Mouse (Mus musculus) macrophage (primary cell): ENCODE measurements around the gene Ube2c. TPM values are rescaled to one million over a fixed set of nuclear protein-coding genes. Genes with fewer than 3 reads are reported as not detected.
A peak's percentile ranks its signal among the peaks of the same experiment; 100 is the strongest.

Source experiments
- H3K27ac ChIP-seq: fragments of 350-480 bp; formaldehyde crosslinking; 2 replicates; pipeline ENCODE4 v1.9.0; 2021
- H3K36me3 ChIP-seq: fragments of 350-480 bp; formaldehyde crosslinking; 2 replicates; pipeline ENCODE4 v1.9.0; 2021; ENCODE audit errors: inconsistent target
- H3K4me3 ChIP-seq: fragments of 350-480 bp; formaldehyde crosslinking; 2 replicates; pipeline ENCODE4 v1.9.0; 2021; ENCODE audit errors: inconsistent target
- H3K79me2 ChIP-seq: fragments of 350-480 bp; formaldehyde crosslinking; 2 replicates; pipeline ENCODE4 v1.9.0; 2021; ENCODE audit errors: inconsistent target
- WGBS: methylation state at CpG from one replicate; pipeline ENCODE4 v1.1.7; 2026; ENCODE audit warnings: inconsistent platforms; ENCODE audit not compliant: missing documents; 5-methylcytosine and 5-hydroxymethylcytosine counted together
- polyA plus RNA-seq: library from polyadenylated mRNA; stranded (reverse); fragments of 250-400 nt; gene quantifications from 3 replicates; pipeline ENCODE4 v1.2.4, GENCODE M21; 2018; ENCODE audit warnings: inconsistent platforms
- total RNA-seq, 78 experiments: library from RNA; depleted of rRNA; stranded (reverse); fragments of 250-400 nt; gene quantifications; 1 replicate in 9 of 78; 2 replicates in 24 of 78; 3 replicates in 43 of 78; 4 replicates in 2 of 78; pipeline ENCODE4 v1.2.4; 2018; ENCODE audit warnings: inconsistent platforms in 56 of 78

The Ube2c gene
- 1 to 10 TPM in 9 of 26 experiments, under 1 TPM in 1, not detected in 16; 0.94 to 5.8 (median 2.1) TPM for total RNA-seq (2018; cell fraction: chromatin; rRNA removed)
- total RNA-seq (2018; cell fraction: cytosol; rRNA removed): 10 to 100 TPM in 3 of 26 experiments, 1 to 10 TPM in 23; 1.0 to 15.5 (median 4.5) TPM
- total RNA-seq (2018; cell fraction: nucleus; rRNA removed): 1 to 10 TPM in 13 of 26 experiments, under 1 TPM in 6, not detected in 7; 0.57 to 4.0 (median 1.4) TPM
- 1.7 to 21.7 TPM (median 12.8 TPM) in 3 replicates for polyA plus RNA-seq

DNA sequence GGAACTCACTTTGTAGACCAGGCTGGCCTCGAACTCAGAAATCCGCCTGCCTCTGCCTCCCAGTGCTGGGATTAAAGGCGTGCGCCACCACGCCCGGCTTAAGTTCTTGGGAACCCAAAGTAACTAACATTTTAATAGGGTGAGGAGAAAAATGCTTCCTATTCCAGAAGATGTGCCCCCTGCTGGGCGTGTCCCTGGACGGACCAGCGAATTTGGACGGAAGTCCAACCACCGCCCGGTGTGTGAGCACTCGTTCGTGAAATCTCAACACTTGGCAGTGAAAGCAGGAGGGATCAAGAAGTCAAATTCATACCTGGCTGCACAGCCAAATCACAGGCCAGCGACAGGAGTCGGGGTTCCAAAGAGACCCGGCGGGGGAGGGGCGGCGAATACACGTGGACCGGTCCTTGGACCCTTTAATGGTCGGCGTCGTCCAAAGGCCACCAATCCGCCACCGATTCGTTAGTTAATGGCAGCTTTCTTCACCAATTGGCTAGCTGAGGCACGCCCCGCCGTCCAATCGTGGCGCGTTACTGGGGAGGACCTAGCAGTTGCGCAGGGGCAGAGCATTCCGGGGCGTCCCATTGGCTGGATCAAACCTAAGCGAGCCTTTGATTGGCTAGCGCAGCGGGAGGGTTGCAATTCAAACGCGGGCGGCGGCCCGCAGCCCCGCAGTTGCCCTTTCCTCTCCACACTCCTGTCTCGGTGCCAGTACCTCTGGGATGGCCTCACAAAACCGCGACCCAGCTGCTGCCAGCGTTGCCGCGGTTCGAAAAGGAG lies at the start of gene Ube2c:
Gene Ube2c (plus strand): TSS at position 641 of the 780 bp plus-strand sequence.
- Histone ChIP-seq H3K27ac (peak within 1 kb of the TSS; percentile 72), H3K79me2 (peaks cover 17% of the 10 kb centered on the region), H3K36me3 (peaks cover 32% of the 10 kb centered on the region), H3K4me3 (peak within 1 kb of the TSS; percentile 87)
- WGBS: under 1% methylated on average over 52 of the region's 53 CpGs

DNA sequence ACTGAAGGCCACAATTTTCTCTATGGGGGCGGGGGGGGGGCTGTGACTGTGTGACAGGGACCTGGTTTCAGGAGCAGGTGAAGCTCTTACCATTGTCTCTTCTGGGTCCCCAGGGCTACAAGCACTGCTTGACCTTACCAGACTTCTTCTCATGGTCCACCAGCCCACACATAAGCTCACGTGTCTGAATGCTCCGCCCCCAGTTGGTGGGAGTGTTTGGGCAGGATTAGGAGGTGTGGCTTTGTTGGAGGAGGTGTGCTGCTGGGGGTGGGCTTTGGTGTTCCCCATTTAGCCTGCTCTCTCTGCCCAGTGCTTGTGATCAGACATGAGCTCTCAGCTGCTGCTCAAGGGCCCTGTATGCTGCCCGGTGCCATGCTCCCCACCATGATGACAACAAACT lies 46.4 kb upstream of the Ube2c start:
- H3K4me3 ChIP-seq: no peak overlapping the region
- 80% methylated on average over 4 of the region's 4 CpGs for WGBS
- no peaks in the 10 kb centered on the region for H3K79me2 ChIP-seq
- H3K27ac ChIP-seq: no peak overlapping the region
- H3K36me3 ChIP-seq: no peaks in the 10 kb centered on the region

DNA sequence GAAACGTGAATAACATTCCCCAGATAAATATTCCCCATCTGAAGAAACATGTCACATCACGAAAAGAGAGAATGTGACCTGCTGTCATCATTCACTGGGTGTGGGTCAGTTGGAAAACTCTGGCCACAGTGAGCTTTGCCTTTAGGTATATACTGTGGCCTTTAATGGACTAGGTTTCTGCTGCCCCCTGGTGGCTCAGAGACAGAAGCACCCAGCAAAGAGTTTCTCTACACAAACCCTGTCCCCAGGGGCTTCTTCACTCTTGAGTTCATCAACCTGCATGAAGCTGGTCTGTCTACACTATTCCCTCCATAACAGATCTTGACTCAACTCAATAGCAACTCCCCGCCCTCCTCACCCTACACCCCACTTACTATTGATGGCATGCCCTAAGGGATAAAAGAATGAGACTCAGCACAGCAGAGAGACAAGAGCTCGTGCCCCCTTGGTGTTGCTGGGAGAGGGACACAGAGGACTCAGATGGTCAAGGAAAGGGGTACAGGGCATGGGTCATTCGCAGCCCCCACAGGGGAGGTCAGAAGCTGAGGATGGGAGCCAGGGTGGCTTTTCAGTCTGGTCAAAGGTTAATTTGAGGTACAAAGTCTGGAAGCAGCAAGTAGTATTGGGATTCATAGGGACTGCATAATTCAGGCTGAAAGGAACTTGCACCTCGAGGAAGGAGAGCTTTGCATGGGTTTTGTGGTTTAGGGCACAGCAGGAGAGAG lies 43.6 kb upstream of the Ube2c start:
- Histone ChIP-seq H3K27ac (no peak overlapping the region), H3K4me3 (no peak overlapping the region), H3K36me3 (no peaks in the 10 kb centered on the region), H3K79me2 (no peaks in the 10 kb centered on the region)
- 35% methylated on average over 6 of the region's 6 CpGs for WGBS

DNA sequence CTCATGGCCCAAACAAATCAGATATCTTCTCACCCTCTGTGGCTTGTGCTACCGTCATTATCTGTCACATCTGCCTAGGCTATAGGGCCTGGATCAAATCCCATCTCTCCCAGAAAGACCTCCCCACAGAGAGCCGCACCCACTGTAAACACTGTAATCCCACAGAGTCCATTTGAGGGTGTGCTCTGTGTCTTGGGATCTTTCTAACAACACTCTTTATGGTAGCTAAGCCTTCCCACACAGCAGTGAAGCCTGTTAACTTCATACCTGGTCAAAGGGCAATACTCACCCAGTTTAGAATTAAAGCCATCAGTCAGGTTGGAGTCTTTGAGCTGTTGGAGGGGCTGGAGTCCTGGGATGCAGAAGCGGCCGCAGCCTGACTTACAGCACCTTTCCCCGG lies 38.0 kb upstream of the Ube2c start:
- 94% methylated on average over 5 of the region's 5 CpGs for WGBS
- H3K36me3 ChIP-seq: no peaks in the 10 kb centered on the region
- no peak overlapping the region for H3K4me3 ChIP-seq
- H3K79me2 ChIP-seq: no peaks in the 10 kb centered on the region
- no peak overlapping the region for H3K27ac ChIP-seq

DNA sequence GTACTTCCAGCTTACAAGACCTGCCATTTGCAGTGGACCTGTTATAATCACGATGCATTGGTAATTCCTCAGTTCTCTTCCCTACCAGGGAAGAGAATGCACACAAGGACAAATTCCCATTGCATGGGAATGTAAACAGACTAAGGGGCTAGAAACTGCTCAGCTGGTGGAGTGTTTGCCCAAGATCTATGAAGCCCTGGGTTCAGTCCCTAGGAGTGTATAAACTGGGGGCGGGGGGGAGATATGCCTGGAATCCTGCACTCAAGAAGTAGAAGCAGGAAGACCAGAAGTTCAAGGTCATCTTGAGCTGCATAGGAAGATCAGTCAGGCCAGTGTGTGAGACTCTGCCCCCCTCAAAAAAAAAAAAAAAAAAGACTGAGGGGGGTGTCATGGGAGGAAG lies 36.4 kb upstream of the Ube2c start:
- Histone ChIP-seq H3K27ac (no peak overlapping the region), H3K79me2 (no peaks in the 10 kb centered on the region), H3K36me3 (no peaks in the 10 kb centered on the region), H3K4me3 (no peak overlapping the region)
- WGBS: 100% methylated on average over 2 of the region's 2 CpGs

DNA sequence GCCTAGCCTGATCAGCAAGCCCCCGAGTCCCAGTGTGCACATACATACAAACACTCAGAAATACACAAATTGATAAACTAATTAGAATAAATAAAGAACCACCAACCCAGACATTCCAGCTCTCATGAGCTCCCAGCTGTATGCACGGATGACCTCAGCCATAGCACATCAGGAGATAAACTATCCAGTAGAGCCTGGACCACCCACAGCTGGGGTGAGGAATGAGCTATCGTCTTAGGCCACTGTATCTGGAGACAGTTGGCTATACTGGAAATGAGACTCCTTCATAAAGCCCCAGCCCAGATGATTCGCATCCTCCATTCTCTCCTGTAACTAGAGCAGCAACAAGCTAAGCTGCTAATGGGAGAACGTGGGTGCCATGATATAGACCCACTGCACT lies 34.9 kb upstream of the Ube2c start:
- 94% methylated on average over 5 of the region's 5 CpGs for WGBS
- Histone ChIP-seq H3K79me2 (no peaks in the 10 kb centered on the region), H3K27ac (no peak overlapping the region), H3K36me3 (no peaks in the 10 kb centered on the region), H3K4me3 (no peak overlapping the region)

DNA sequence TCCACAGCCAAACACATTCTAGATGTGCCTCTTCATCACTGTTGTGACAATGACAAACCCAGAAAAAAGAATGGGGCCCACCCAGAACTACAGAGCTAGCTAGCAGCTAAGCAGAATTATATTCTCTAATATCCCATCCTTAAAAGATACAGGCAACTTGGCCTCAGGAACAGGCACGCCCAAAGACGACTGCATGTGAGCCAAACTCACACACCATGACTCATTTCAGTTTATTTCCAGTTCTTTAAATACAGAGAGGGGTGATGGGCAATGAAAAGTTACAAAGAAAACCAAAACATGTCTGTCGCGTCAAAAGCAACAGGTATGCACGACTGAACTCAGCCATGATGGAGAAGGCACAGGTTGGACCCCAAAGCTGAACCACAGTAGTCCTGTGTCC lies 34.3 kb upstream of the Ube2c start:
- no peak overlapping the region for H3K4me3 ChIP-seq
- no peaks in the 10 kb centered on the region for H3K36me3 ChIP-seq
- H3K27ac ChIP-seq: no peak overlapping the region
- H3K79me2 ChIP-seq: no peaks in the 10 kb centered on the region
- WGBS: 86% methylated on average over 5 of the region's 5 CpGs

DNA sequence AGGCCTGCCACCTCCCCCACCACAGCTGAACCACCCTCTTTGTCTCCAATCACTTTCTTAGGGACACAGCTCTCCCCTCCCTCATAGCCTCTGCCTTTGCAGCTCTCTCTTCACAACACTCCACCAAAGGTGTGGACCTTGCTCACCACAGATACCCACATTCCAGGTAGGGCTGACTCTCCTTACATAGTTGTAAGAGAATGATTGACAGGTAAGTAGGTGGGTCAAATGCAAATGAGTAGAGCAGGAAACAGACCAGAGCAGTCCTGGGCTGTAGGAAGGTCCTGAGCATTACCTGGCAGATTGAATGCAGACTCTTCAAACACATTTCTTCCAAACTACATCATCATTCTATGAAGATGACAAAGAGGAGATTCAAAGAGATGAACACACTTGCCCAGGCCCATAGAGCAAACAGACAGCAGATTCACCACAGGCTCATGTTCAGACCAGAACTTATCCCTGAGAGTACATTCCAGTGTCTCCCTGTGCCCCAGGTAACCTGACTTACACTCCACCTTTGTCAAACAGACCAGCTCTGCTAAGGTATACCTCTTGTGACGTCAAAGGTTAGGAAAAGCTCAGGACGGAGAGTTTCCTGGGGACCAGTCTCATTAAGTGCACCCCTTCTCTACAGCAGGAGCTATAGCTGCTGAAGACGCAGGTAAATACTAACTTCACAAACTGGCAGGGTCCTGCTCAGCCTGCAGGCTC lies 32.2 kb upstream of the Ube2c start:
- H3K27ac ChIP-seq: no peak overlapping the region
- no peaks in the 10 kb centered on the region for H3K36me3 ChIP-seq
- WGBS: 93% methylated on average over 3 of the region's 3 CpGs
- no peak overlapping the region for H3K4me3 ChIP-seq
- no peaks in the 10 kb centered on the region for H3K79me2 ChIP-seq

GRCm38 (mm10) chr2:164739876-164740275 lies 29.8 kb upstream of the Ube2c start:
- Histone ChIP-seq H3K36me3 (no peaks in the 10 kb centered on the region), H3K79me2 (no peaks in the 10 kb centered on the region), H3K27ac (no peak overlapping the region), H3K4me3 (no peak overlapping the region)
- WGBS: 58% methylated on average over 7 of the region's 7 CpGs

- Histone ChIP-seq H3K4me3 (peak overlapping the region; percentile 61), H3K79me2 (peaks cover 39% of the 10 kb centered on the region), H3K36me3 (peaks cover 18% of the 10 kb centered on the region; the same call in 1 of the 2 replicates), H3K27ac (no peak overlapping the region)
- 14% methylated on average over 13 of the region's 13 CpGs for WGBS
These were observed 24.7 kb upstream of the Ube2c start for GRCm38 (mm10) chr2:164744987-164745386.

- Histone ChIP-seq H3K4me3 (peak within 1 kb of the TSS; percentile 91), H3K36me3 (peaks cover 27% of the 10 kb centered on the region; the same call in 1 of the 2 replicates), H3K27ac (peak within 1 kb of the TSS; percentile 43), H3K79me2 (peaks cover 49% of the 10 kb centered on the region)
- WGBS: under 1% methylated on average over 65 of the region's 70 CpGs
These were observed 23.7 kb upstream of the Ube2c start, which contains the start of the genes Wfdc3 and Dnttip1 for GRCm38 (mm10) chr2:164745843-164746479. Gene Wfdc3, minus strand, starts transcription at chr2:164745931. Gene Dnttip1, plus strand, starts transcription at chr2:164745983.

- peaks cover 52% of the 10 kb centered on the region for H3K79me2 ChIP-seq
- peak overlapping the region; percentile 91 for H3K4me3 ChIP-seq
- H3K36me3 ChIP-seq: peaks cover 31% of the 10 kb centered on the region; the same call in 1 of the 2 replicates
- 40% methylated on average over 8 of the region's 8 CpGs for WGBS
- H3K27ac ChIP-seq: 0 out of 2 replicates have a peak overlapping the region, but pooled peaks have one; percentile 43
These were observed 23.0 kb upstream of the Ube2c start for GRCm38 (mm10) chr2:164746693-164747092.

GRCm38 (mm10) chr2:164748191-164748590 lies 21.5 kb upstream of the Ube2c start:
- Histone ChIP-seq H3K36me3 (peaks cover 39% of the 10 kb centered on the region; the same call in 1 of the 2 replicates), H3K4me3 (no peak overlapping the region), H3K79me2 (peaks cover 52% of the 10 kb centered on the region), H3K27ac (no peak overlapping the region)
- WGBS: 96% methylated on average over 4 of the region's 4 CpGs

- no peak overlapping the region for H3K4me3 ChIP-seq
- H3K36me3 ChIP-seq: peaks cover 39% of the 10 kb centered on the region; the same call in 1 of the 2 replicates
- H3K79me2 ChIP-seq: peaks cover 52% of the 10 kb centered on the region
- 93% methylated on average over 6 of the region's 6 CpGs for WGBS
- H3K27ac ChIP-seq: no peak overlapping the region
These were observed 20.7 kb upstream of the Ube2c start for GRCm38 (mm10) chr2:164748991-164749390.
